8 mouse cellular contexts compared by ENCODE assay signal in the genomic region with DNA sequence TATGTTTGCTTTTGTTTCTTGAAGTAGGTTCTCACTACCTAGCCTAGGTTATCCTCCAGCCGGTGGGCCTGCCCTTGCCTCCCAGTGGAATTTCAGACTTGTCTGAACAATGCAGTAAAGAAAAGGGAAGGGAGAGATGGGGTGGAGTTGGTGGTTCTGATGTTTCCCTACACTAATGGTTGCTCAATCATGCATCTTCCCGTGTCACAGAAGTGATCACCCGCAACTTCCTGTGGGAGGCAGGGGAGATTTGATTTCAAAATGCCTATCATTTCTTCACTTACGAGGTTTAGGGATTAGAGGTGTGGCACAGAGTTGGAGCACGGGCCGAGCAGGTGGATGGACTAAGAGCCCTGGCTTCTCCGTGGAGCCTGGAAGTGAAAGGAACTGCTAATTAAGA. TPM values are rescaled to one million over a fixed set of nuclear protein-coding genes. Genes with fewer than 3 reads are reported as not detected.
DNase-seq lines count a peak whose midpoint lies in the region; ATAC-seq and TF ChIP-seq lines count a peak whose summit lies in the region.

No protein-coding gene starts in this region.

- DNase-seq in cerebellum, adult 2 months: peak in 1 of 2 experiments; percentile 17
- no peak for DNase-seq in cerebellum, postnatal 4 days (ENCODE audit: low spot score in 2 of 2)
- peak; percentile 56 for DNase-seq in ES-CJ7 (ENCODE audit: low read depth, low spot score)
- peak; percentile 15 for DNase-seq in heart, adult 8-10 months (ENCODE audit: low spot score)
- no peak for DNase-seq in limb, embryonic 14.5 days (ENCODE audit: low spot score)
- DNase-seq in naive thymus-derived CD4-positive, alpha-beta T cell, adult 2 months (ENCODE audit: low read depth): peak; percentile 54
- no peak for DNase-seq in urinary bladder, postnatal 10 days (ENCODE audit: low spot score)
- DNase-seq in thymus, adult 2 months: no peak

- ATAC-seq in limb, embryonic 14.5 days (ENCODE audit: low FRiP score, low read depth): no peak

- no peak for TF ChIP-seq CTCF in cerebellum, adult 2 months (IDR thresholded peaks at IDR 0.05; ENCODE audit: borderline replicate concordance, insufficient read depth, low read depth, low read length)
- no peak for TF ChIP-seq CTCF in thymus, adult 2 months (IDR thresholded peaks at IDR 0.05; ENCODE audit: borderline replicate concordance, control insufficient read depth, extremely low read depth, insufficient read depth, low read length, poor library complexity)

- H3K27ac ChIP-seq in cerebellum, adult 2 months (ENCODE audit: insufficient read depth, low read length): no peak overlapping the region
- H3K27ac ChIP-seq in limb, embryonic 14.5 days (replicated peaks; ENCODE audit: low read depth, low read length): no peak overlapping the region
- no peak overlapping the region for H3K27ac ChIP-seq in thymus, adult 2 months (ENCODE audit: control insufficient read depth, insufficient read depth, low read length)

- H3K4me1 ChIP-seq in cerebellum, adult 2 months (ENCODE audit: control insufficient read depth, insufficient read depth, low read length): peaks cover 16% of the 10 kb centered on the region
- H3K4me1 ChIP-seq in limb, embryonic 14.5 days (ENCODE audit: control insufficient read depth, insufficient read depth, low read length): peaks cover 21% of the 10 kb centered on the region
- peaks cover 22% of the 10 kb centered on the region for H3K4me1 ChIP-seq in thymus, adult 2 months (replicated peaks; ENCODE audit: control insufficient read depth, insufficient read depth, low read length)

- no peak for TF ChIP-seq POLR2A in cerebellum, adult 2 months (IDR thresholded peaks at IDR 0.05; ENCODE audit: borderline replicate concordance, insufficient read depth, low read length)
- TF ChIP-seq POLR2A in limb, embryonic 14.5 days (IDR thresholded peaks at IDR 0.05; ENCODE audit: borderline replicate concordance, extremely low read depth, insufficient read depth, insufficient read length): no peak
- TF ChIP-seq POLR2A in thymus, adult 2 months (IDR thresholded peaks at IDR 0.05; ENCODE audit: control insufficient read depth, extremely low read depth, insufficient read depth, low read length, poor library complexity): no peak

- H3K27me3 ChIP-seq in cerebellum, adult 2 months (ENCODE audit: control insufficient read depth, insufficient read depth, low read length): no peaks in the 10 kb centered on the region
- no peaks in the 10 kb centered on the region for H3K27me3 ChIP-seq in limb, embryonic 14.5 days (ENCODE audit: control insufficient read depth, insufficient read depth, low read length)
- no peaks in the 10 kb centered on the region for H3K27me3 ChIP-seq in thymus, adult 2 months (ENCODE audit: control insufficient read depth, insufficient read depth, low read length)

- H3K9ac ChIP-seq in limb, embryonic 14.5 days (ENCODE audit: low read depth, low read length, severe bottlenecking): no peak overlapping the region

- WGBS in cerebellum, adult 2 months: 36% methylated on average over 7 of the region's 7 CpGs
- 49% methylated on average over 7 of the region's 7 CpGs for WGBS in limb, embryonic 14.5 days
- WGBS in thymus, adult 2 months: 30% methylated on average over 7 of the region's 7 CpGs

- H3K36me3 ChIP-seq in limb, embryonic 14.5 days (ENCODE audit: control insufficient read depth, insufficient read depth, low read length): peaks cover 12% of the 10 kb centered on the region
- peaks cover 12% of the 10 kb centered on the region for H3K36me3 ChIP-seq in thymus, adult 2 months (ENCODE audit: control insufficient read depth, insufficient read depth, low read length)

- no peaks in the 10 kb centered on the region for H3K9me3 ChIP-seq in limb, embryonic 14.5 days (ENCODE audit: control insufficient read depth, low read length)

- H3K4me3 ChIP-seq in cerebellum, adult 2 months (replicated peaks; ENCODE audit: insufficient read depth, low read depth, low read length): peak overlapping the region; percentile 68
- H3K4me3 ChIP-seq in limb, embryonic 14.5 days (replicated peaks; ENCODE audit: low read length): peak overlapping the region; percentile 87
- no peak overlapping the region for H3K4me3 ChIP-seq in thymus, adult 2 months (ENCODE audit: control insufficient read depth, insufficient read depth, low read length)

- H3K4me2 ChIP-seq in limb, embryonic 14.5 days (replicated peaks; ENCODE audit: low read depth, low read length, severe bottlenecking): peak overlapping the region; percentile 71

RNA-seq across cellular contexts. Expression of a gene that starts 0.6 kb away (rescaled TPM):
- polyA plus RNA-seq in cerebellum, adult 2 months (2012; rRNA removed): 109 and 115 TPM in 2 replicates
- total RNA-seq in heart, adult 8-10 months (2022): 10 to 100 TPM; 56.1 to 62.6 (median 60.4) TPM
- polyA plus RNA-seq in limb, embryonic 14.5 days (2012; rRNA removed): 69.5 and 87.3 TPM in 2 replicates
- polyA plus RNA-seq in limb, embryonic 14.5 days (2014; fragmentation: Nextera tagmentation; extraction: Ambion mirVana): 144 and 150 TPM in 2 replicates
- 53.7 and 67.3 TPM in 2 replicates for polyA plus RNA-seq in thymus, adult 2 months (2012; rRNA removed)

RNA-seq across cellular contexts. Expression of a gene that starts 58.2 kb away (rescaled TPM):
- polyA plus RNA-seq in cerebellum, adult 2 months (2012; rRNA removed): 28.3 and 31.0 TPM in 2 replicates
- total RNA-seq in heart, adult 8-10 months (2022): 10 to 100 TPM; 19.8 to 23.8 (median 21.8) TPM
- polyA plus RNA-seq in limb, embryonic 14.5 days (2012; rRNA removed): 19.0 and 22.9 TPM in 2 replicates
- polyA plus RNA-seq in limb, embryonic 14.5 days (2014; fragmentation: Nextera tagmentation; extraction: Ambion mirVana): 26.0 and 26.9 TPM in 2 replicates
- polyA plus RNA-seq in thymus, adult 2 months (2012; rRNA removed): 23.3 and 28.3 TPM in 2 replicates

Comparison
In these comparisons a context has a peak if more than half of its experiments do, and no peak if none do; other contexts are left out.
1. DNase-seq: peak in ES-CJ7 (single experiment), heart, adult 8-10 months (single experiment) and naive thymus-derived CD4-positive, alpha-beta T cell, adult 2 months (single experiment); none in cerebellum, postnatal 4 days (0 of 2), limb, embryonic 14.5 days (single experiment), urinary bladder, postnatal 10 days (single experiment) and thymus, adult 2 months (single experiment).